Mouse (Mus musculus) forebrain, embryonic 15.5 days (tissue): ENCODE measurements around the gene Scrt2. TPM values are rescaled to one million over a fixed set of nuclear protein-coding genes. Genes with fewer than 3 reads are reported as not detected.

ENCODE experiments used
- ATAC-seq: fragments of 200-750 bp; cut with Nextera tagmentation; replicated peaks from 2 replicates; pipeline ENCODE4 v1.8.0; 2017; ENCODE audit warnings: mild to moderate bottlenecking, moderate TSS enrichment, moderate library complexity
- H3K27ac ChIP-seq: fragments of 300-500 bp; sonication (generic); replicated peaks from 2 replicates; pipeline ENCODE4 v1.5.1; 2015; ENCODE audit warnings: mild to moderate bottlenecking, inconsistent platforms
- H3K27me3 ChIP-seq: fragments of 300-500 bp; sonication (generic); 2 replicates; pipeline ENCODE4 v1.6.1; 2015; ENCODE audit warnings: inconsistent platforms
- H3K36me3 ChIP-seq: fragments of 300-500 bp; sonication (generic); 2 replicates; pipeline ENCODE4 v1.6.1; 2015; ENCODE audit warnings: mild to moderate bottlenecking, inconsistent platforms
- H3K4me1 ChIP-seq: fragments of 300-500 bp; sonication (generic); 2 replicates; pipeline ENCODE4 v1.6.1; 2015; ENCODE audit warnings: inconsistent platforms
- H3K4me2 ChIP-seq: fragments of 300-500 bp; sonication (generic); replicated peaks from 2 replicates; pipeline ENCODE4 v1.6.1; 2015; ENCODE audit warnings: mild to moderate bottlenecking, inconsistent platforms
- H3K4me3 ChIP-seq: fragments of 300-500 bp; sonication (generic); 2 replicates; pipeline ENCODE4 v1.5.1; 2015; ENCODE audit warnings: mild to moderate bottlenecking, inconsistent platforms
- H3K9ac ChIP-seq: fragments of 300-500 bp; sonication (generic); replicated peaks from 2 replicates; pipeline ENCODE4 v1.6.1; 2015; ENCODE audit warnings: mild to moderate bottlenecking, inconsistent platforms
- H3K9me3 ChIP-seq: fragments of 300-500 bp; sonication (generic); 2 replicates; pipeline ENCODE4 v1.6.1; 2016; ENCODE audit warnings: inconsistent platforms
- WGBS: fragments of 180-500 bp; shearing (Covaris S2); methylation state at CpG from one replicate; pipeline ENCODE4 v1.1.7; 2015; ENCODE audit warnings: mixed read lengths; 5-methylcytosine and 5-hydroxymethylcytosine counted together
- polyA plus RNA-seq: library from polyadenylated mRNA; unstranded; fragments of >200 nt; fragmentation: Nextera tagmentation; extraction: Ambion mirVana; gene quantifications from 2 replicates; pipeline ENCODE4 v1.2.1, GENCODE M21; 2015

Gene Scrt2
- polyA plus RNA-seq, 1 experiment from 2014 or later, result 20.9 TPM

GRCm38 (mm10) chr2:152140941-152141340 lies 59.6 kb downstream of the Scrt2 start:
- H3K27me3 ChIP-seq, result peaks cover 24% of the 10 kb centered on the region
- no peak overlapping the region for H3K4me2 ChIP-seq
- no peak overlapping the region for H3K9ac ChIP-seq
- H3K4me3 ChIP-seq, result no peak overlapping the region
- no peaks in the 10 kb centered on the region for H3K9me3 ChIP-seq
- peaks cover 44% of the 10 kb centered on the region for H3K4me1 ChIP-seq
- H3K27ac ChIP-seq, result no peak overlapping the region
- no peaks in the 10 kb centered on the region for H3K36me3 ChIP-seq
- ATAC-seq, result no peak; the same call in 1 of the 2 replicates
- WGBS, result 22% methylated on average over 11 of the region's 11 CpGs

GRCm38 (mm10) chr2:152141491-152141890 lies 60.2 kb downstream of the Scrt2 start:
- Histone ChIP-seq H3K4me3 (peak overlapping the region; percentile 27), H3K4me1 (peaks cover 44% of the 10 kb centered on the region), H3K36me3 (no peaks in the 10 kb centered on the region), H3K9me3 (no peaks in the 10 kb centered on the region), H3K4me2 (peak overlapping the region; percentile 70), H3K9ac (no peak overlapping the region), H3K27ac (no peak overlapping the region; the same call in 1 of the 2 replicates), H3K27me3 (peaks cover 24% of the 10 kb centered on the region)
- 33% methylated on average over 1 of the region's 1 CpGs for WGBS
- ATAC-seq, result no peak

- Histone ChIP-seq H3K4me2 (peak overlapping the region; percentile 70), H3K9me3 (no peaks in the 10 kb centered on the region), H3K4me3 (peak overlapping the region; percentile 27), H3K9ac (0 out of 2 replicates have a peak overlapping the region, but pooled peaks have one; percentile 11), H3K36me3 (no peaks in the 10 kb centered on the region), H3K4me1 (peaks cover 44% of the 10 kb centered on the region), H3K27ac (no peak overlapping the region), H3K27me3 (peaks cover 24% of the 10 kb centered on the region)
- no peak for ATAC-seq
- WGBS, result 3% methylated on average over 13 of the region's 13 CpGs
Observed at GRCm38 (mm10) chr2:152142046-152142445, 60.7 kb downstream of the Scrt2 start.

- Histone ChIP-seq H3K4me1 (peaks cover 44% of the 10 kb centered on the region), H3K9ac (no peak overlapping the region), H3K36me3 (no peaks in the 10 kb centered on the region), H3K27me3 (peaks cover 24% of the 10 kb centered on the region), H3K4me2 (peak overlapping the region; percentile 70), H3K27ac (no peak overlapping the region), H3K4me3 (peak overlapping the region; percentile 27), H3K9me3 (no peaks in the 10 kb centered on the region)
- 5% methylated on average over 11 of the region's 11 CpGs for WGBS
- no peak for ATAC-seq
Observed at GRCm38 (mm10) chr2:152142571-152142970, 61.2 kb downstream of the Scrt2 start.

- WGBS, result under 1% methylated on average over 118 of the region's 118 CpGs
- no peaks in the 10 kb centered on the region for H3K9me3 ChIP-seq
- H3K36me3 ChIP-seq, result no peaks in the 10 kb centered on the region
- peak within 1 kb of the TSS; percentile 70 for H3K4me2 ChIP-seq
- peaks cover 24% of the 10 kb centered on the region for H3K27me3 ChIP-seq
- H3K27ac ChIP-seq, result no peak within 1 kb of the TSS
- peak; percentile 63 for ATAC-seq
- peak within 1 kb of the TSS; percentile 25 for H3K9ac ChIP-seq
- peak within 1 kb of the TSS; percentile 46 for H3K4me3 ChIP-seq
- peaks cover 44% of the 10 kb centered on the region for H3K4me1 ChIP-seq
Observed at GRCm38 (mm10) chr2:152143279-152144157, 62.2 kb downstream of the Scrt2 start, which contains the start of gene Tcf15. Tcf15 (plus strand) TSS chr2:152143561.

- no peaks in the 10 kb centered on the region for H3K36me3 ChIP-seq
- ATAC-seq, result no peak
- H3K9me3 ChIP-seq, result no peaks in the 10 kb centered on the region
- H3K27ac ChIP-seq, result no peak overlapping the region
- peak overlapping the region; percentile 70 for H3K4me2 ChIP-seq
- 26% methylated on average over 9 of the region's 9 CpGs for WGBS
- H3K4me3 ChIP-seq, result peak overlapping the region; percentile 46
- H3K4me1 ChIP-seq, result peaks cover 42% of the 10 kb centered on the region
- peak overlapping the region; percentile 25 for H3K9ac ChIP-seq
- H3K27me3 ChIP-seq, result peaks cover 24% of the 10 kb centered on the region
Observed at GRCm38 (mm10) chr2:152144158-152144450, 62.8 kb downstream of the Scrt2 start.

GRCm38 (mm10) chr2:152144501-152144900 lies 63.2 kb downstream of the Scrt2 start:
- H3K27ac ChIP-seq, result no peak overlapping the region
- 70% methylated on average over 5 of the region's 5 CpGs for WGBS
- H3K4me3 ChIP-seq, result no peak overlapping the region

More at GRCm38 (mm10) chr2:152144501-152144900, 63.2 kb downstream of the Scrt2 start:
- peaks cover 24% of the 10 kb centered on the region for H3K27me3 ChIP-seq
- H3K36me3 ChIP-seq, result no peaks in the 10 kb centered on the region
- ATAC-seq, result no peak
- H3K9me3 ChIP-seq, result no peaks in the 10 kb centered on the region
- peak overlapping the region; percentile 70; the same call in 1 of the 2 replicates for H3K4me2 ChIP-seq
- peaks cover 39% of the 10 kb centered on the region for H3K4me1 ChIP-seq
- no peak overlapping the region for H3K9ac ChIP-seq

Other genes starting within 250 kb of the Scrt2 start
- 0.09 TPM in 1 of 2 replicates, not detected in the other for gene Rspo4, start 238.6 kb upstream of the Scrt2 start, polyA plus RNA-seq
- gene Angpt4, start 170.3 kb upstream of the Scrt2 start, polyA plus RNA-seq, result 0.20 TPM in 1 of 2 replicates, not detected in the other
- gene Fam110a, start 101.3 kb upstream of the Scrt2 start, polyA plus RNA-seq, result 71.9 and 75.2 TPM in 2 replicates
- gene Slc52a3, start 85.0 kb upstream of the Scrt2 start, polyA plus RNA-seq, result 0.84 and 1.3 TPM in 2 replicates
- 11.1 and 13.0 TPM in 2 replicates for gene Srxn1, start 24.0 kb downstream of the Scrt2 start, polyA plus RNA-seq
- 1.8 and 2.2 TPM in 2 replicates for gene Tcf15, start 62.0 kb downstream of the Scrt2 start, polyA plus RNA-seq
- 116 TPM in 2 replicates for gene Csnk2a1, start 145.3 kb downstream of the Scrt2 start, polyA plus RNA-seq
- 36.8 and 37.9 TPM in 2 replicates for gene Tbc1d20, start 212.3 kb downstream of the Scrt2 start, polyA plus RNA-seq